Mouse (Mus musculus) liver, adult (tissue): ENCODE data around the gene Herpud2.

ENCODE experiments used
- GATA4 ChIP-seq: IDR thresholded peaks from 2 replicates; pipeline ENCODE4 v1.6.1; 2014; ENCODE audit warnings: mild to moderate bottlenecking, low read length; ENCODE audit not compliant: insufficient replicate concordance

Gene Herpud2

GRCm38 (mm10) chr9:25151611-25152241 lies at the start of gene Herpud2:
Gene Herpud2, minus strand, starts transcription at chr9:25151820.
- TF ChIP-seq GATA4 = peak; percentile 50; the same call in 1 of the 2 replicates

- TF ChIP-seq GATA4 = no peak
Measured at GRCm38 (mm10) chr9:25200987-25201386, 49.4 kb upstream of the Herpud2 start.

- no peak for TF ChIP-seq GATA4
Measured at GRCm38 (mm10) chr9:25200148-25200547, 48.5 kb upstream of the Herpud2 start.

DNA sequence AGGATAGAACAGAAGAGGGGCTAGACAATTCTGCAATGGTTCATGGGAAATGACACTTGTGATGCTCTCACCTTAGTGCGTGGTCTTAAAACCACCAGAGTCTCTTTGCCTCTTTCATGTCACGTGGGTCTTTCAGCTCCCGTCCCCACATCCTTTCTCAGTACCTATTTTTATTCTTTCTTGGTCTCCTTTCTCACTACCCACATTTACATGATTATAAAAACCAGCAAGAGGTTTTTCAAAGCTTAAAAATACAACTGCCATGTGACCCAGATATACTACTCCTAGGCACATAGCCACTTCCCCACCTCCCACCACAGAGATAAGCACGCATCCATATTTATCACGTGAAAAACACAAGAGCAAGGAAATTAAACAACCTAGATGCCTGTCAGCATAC lies 45.1 kb upstream of the Herpud2 start:
- TF ChIP-seq GATA4 = no peak

DNA sequence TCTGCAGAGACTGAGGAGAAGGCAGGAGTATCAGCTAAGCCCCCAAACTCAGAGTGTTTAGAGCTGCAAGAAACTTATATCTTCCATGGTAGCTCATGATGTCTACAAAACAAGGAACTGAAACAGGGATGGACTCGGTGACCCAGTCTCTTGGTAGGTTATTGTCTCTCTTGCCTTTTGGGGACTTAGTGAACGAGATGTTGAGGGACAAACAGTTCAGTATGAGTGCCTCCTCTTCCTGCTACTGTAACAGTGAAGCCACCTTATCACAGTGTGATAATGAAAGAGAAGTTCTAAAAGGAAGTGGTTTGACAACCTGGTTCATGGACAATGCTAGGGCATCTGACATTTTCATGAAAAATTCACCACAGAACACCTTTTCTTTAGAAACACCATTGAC lies 40.0 kb upstream of the Herpud2 start:
- no peak for TF ChIP-seq GATA4

- TF ChIP-seq GATA4 = no peak
Measured at GRCm38 (mm10) chr9:25186501-25186900, 34.9 kb upstream of the Herpud2 start.

GRCm38 (mm10) chr9:25185854-25186253 lies 34.2 kb upstream of the Herpud2 start:
- TF ChIP-seq GATA4 = no peak

DNA sequence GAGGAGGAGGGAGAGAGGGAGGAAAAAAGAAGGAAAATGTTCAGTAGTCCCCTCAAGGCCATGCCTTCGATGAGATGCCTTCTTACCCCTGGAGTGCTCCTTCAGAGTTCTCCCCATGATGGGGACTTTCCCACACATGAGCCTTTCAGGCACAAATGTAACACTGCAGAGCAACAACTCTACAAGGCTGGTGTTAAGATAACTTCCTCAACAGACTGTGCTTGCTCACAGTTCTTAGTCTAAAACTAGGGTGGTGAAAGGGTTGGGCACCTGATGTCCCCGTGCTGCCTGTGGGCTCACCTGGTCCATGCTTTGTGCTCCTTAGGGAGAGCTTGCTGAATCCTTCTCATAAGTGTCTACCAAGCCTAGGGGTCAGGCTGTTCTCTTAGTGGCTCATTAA lies 33.0 kb upstream of the Herpud2 start:
- TF ChIP-seq GATA4 = no peak

DNA sequence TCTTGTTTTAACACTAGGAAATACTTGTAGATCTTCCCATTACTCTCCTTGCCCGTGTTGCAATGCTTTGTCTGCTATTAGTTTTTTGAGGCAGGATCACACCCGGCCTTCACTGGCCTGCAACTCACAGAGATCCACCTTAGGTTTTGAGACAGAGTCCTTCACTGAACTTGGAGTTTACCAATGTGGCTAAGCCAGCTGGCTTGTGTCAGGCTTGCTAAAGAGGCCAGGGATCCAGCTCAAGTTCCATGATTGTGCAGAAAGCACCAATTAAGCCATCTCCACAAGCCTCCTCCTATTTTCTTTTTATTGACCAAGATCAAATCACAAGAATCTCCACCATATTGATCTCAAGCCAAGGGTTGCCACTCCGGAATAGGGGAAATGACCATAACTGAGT lies 26.4 kb upstream of the Herpud2 start:
- no peak for TF ChIP-seq GATA4

DNA sequence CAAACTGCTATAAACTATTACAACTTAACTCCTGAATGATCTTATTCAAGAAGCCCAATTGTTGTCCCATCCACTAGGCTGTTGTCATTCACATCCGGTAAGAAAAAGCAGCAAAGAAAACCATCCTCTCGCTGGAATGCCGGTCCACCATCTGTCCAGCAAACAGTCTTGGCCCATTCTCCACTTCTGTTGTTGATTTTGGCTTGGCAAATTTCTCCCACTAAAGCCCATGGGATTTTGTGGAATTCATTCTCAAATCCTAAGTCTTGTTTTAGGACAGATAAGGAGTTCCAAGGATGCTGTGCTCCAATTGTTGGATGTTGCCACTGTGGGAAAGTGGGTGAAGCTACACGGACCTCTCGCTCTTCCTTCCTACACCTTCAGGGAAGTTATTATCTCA lies 25.6 kb upstream of the Herpud2 start:
- no peak for TF ChIP-seq GATA4

DNA sequence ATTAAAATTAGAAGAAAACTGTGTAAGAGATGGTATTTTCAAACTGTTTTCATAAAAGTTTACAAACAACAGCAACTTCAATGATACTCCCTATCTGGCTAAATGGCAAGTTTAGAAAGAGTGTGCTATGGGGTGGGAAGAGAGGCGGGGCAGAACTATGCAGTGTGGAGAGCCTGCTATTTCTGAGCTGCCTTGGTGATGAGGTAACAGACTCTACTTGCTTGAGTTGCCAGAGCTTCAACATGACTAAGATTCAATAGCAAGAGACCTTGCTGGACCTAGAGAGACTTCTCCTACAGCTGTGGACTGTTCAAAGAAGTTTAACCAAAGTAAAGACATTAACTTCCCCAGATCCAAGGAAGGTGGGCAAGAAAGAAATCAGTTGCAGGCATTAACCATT lies 24.9 kb upstream of the Herpud2 start:
- TF ChIP-seq GATA4 = no peak

DNA sequence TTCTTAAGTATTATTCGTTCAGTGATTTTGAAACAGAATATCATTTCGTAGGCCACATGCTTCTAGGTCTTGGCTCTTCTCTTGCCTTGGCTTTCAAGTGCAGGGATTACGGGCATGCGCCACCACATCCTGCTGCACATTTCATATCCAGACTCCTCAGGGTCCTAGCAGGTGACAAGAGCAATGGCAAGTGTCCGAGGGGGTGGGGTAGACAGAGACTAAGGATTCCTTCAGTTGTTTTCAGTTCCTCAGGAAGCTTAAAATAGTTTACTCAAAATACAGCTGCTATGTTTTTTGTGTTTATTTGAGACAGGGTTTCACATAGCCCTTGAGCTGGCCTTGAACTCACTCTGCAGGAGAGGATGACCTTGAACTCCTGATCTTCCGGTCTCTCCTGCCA lies 24.4 kb upstream of the Herpud2 start:
- no peak for TF ChIP-seq GATA4

DNA sequence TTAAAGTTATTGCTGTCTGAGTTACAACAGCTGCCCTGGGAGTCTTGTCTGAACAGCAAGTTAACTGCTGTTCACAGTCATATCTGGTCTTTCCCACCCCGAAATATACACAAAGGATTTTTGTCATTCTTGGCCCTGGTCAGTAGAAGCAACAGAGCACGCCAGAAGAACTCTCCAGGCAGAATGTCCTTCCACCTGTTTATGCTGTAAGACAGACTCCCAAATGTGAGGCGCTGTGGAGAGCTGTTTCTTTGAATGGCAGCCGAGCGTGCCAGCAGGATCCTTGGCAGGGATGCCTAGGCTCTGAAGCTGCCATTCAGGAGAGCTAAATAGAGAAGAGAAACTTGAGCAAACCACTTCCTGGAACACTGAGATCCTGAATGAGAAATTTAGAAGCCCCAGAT lies 23.4 kb upstream of the Herpud2 start:
- no peak for TF ChIP-seq GATA4

- TF ChIP-seq GATA4 = no peak
Measured at GRCm38 (mm10) chr9:25174614-25175013, 23.0 kb upstream of the Herpud2 start.

DNA sequence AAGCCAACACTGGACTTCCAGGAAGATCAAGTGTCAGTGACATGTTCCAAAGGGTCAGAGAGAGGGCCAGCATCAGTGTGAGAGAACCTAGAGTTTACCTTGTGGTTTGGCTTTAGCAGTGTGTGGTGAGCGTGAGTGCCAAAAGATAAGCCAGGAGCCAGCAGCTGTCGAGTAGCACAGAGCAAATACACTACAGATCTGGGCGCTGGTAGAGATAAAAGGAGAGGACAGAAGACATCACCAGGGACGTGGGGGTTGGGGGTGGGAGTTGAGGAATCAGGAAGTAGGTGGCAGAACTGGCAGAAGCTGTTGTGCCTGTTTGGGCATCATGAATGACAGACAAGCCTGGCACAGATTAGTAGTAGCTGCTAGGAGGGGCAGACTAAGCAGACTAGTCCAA lies 21.6 kb upstream of the Herpud2 start:
- peak; percentile 80 for TF ChIP-seq GATA4

- no peak for TF ChIP-seq GATA4
Measured at GRCm38 (mm10) chr9:25169626-25170025, 18.0 kb upstream of the Herpud2 start.

GRCm38 (mm10) chr9:25167458-25168084 lies 16.0 kb upstream of the Herpud2 start:
- TF ChIP-seq GATA4 = no peak
